Mouse (Mus musculus) gastrocnemius, adult 8-10 months (tissue): ENCODE measurements around the gene Abl2. TPM values are rescaled to one million over a fixed set of nuclear protein-coding genes. Genes with fewer than 3 reads are reported as not detected.
"Not testable (repeated sequence)": the region's sequence is repeated elsewhere in the genome, so short reads cannot be mapped to it uniquely, and the experiment has no call there.

Source experiments
- DNase-seq, 2 experiments: peaks; one replicate each; pipeline ENCODE4 v3.0.0; 2022; ENCODE audit warnings: low spot score in 2 of 2
- total RNA-seq, 4 experiments: library from RNA; stranded (reverse); gene quantifications; 2 replicates each; pipeline ENCODE4 v1.2.4; 2022

Abl2 gene
- total RNA-seq = 10 to 100 TPM; 20.6 to 27.5 (median 24.7) TPM

DNA sequence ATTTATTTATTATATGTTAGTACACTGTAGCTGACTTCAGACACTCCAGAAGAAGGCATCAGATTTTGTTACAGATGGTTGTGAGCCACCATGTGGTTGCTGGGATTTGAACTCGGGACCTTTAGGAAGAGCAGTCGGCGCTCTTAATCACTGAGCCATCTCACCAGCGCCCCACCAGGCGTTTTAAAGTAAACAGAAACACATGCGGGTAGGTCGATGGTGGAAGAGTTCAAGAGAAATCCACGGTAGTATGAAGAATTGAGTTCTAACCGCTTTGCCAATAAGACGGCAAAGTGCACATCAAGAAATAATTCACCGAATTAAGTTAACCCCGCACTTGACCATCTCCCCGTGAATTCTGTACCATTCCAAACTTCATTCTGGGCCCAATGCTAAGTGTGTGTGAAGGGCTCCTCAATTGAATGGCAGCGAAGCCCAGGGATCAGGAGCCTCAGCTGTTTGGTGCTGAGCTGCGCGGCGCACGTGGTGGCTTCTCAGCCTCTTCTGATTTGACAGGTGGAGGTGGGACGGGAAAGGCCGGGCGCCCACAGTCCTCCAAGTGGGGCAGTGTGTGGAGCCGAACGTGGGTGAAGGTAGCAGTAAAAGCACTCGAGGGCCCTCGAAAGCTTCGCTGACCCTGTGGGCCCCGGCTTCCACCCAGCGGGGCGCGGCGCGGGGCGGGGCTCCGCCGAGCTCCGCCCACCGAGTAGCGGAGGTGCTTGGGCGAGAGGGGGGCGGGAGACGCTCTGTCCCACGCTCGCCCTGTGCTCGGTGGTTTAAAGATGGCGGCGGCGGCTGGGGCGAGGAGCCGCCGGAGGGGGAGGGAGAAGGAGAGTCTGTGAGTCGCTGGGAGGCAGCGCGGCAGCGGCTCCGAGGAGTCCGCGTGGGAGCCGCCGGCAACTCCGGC is at the start of gene Abl2:
Abl2 (plus strand) TSS at position 763 of the 907 bp plus-strand sequence.
- peak; percentile 77 to 79 for DNase-seq

DNA sequence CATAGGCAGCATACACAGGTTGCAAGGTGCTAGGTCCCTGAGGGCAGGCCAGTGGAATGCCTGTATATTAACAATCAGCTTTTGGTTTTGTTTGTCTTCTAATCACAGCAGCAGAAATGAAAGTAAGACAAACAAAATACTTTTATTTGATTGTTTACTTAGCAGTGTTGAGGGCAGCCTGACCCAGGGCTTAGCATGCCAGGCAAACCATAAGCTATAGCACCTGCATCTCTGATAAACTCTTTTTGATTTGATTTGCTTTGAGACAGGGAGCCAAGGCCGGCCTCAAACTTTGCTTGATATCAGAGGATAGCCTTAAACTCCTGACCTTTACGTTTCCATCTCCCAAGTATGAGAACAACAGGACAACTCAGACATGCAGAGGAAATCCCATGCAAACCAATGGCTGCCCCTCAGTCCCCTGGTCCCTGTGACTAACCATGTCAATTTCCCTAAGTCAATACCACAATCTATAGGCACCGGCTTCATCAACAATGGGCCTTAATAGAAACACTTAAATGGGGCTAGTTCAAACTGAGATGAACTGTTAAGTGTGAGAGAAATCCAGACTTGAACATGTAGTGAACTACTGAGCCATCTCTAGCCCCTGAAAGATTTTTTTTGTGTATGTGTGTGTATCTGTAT is 38.3 kb upstream of the Abl2 start:
- DNase-seq = no peak

DNA sequence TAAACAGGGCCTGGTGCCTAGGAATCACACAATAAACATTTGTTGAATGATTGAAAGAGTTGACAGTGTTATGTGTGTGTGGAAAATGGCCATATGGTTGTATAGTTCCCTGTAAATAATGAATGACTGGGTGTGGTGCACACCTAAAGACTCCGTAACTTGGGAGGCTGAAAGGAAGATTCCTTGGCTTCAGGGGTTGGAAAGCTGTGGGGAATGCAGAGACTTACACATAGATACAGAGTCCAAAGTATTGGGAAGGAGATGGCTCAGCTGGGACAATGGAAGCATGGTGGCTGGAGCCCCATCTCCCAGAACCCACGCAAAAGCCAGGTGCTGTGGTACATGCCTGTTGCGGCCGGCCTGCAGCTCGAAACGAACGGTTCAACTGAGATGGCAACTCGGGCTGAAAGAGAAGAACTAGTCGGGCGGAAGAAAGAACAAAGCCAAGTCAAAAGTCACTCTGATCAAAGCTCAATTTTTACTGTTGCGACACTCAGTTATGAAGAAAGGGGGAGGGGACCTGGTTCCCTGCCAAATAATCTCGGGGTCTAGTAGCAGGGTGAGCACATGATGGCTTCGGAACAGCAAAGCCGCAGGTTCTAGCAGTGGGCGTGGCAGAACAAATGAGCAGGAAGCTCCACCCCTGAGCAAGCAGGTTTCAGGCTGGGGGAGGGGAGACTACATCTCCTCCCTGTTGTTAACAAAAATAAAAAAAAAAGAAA is 36.6 kb upstream of the Abl2 start:
- DNase-seq = no peak

DNA sequence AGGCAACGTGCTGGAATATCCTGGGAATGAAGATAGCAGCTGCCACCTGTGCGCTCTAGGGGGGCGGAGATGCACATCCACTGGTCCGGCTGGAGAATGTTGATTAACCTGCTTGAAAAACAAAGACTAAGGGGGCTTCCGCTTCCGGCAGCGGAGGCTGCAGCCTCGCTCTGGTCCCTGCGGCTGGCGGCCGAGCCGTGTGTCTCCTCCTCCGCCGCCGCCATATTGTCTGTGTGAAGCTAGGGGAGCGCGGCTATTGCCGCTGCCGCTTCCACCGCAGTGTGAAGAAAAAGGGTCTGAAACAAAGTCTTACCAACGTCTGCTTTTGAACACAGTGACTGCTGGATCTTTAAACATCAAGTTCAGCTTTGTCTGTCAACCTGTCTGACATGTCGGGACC is 34.7 kb upstream of the Abl2 start, which contains the start of gene Gm10031:
Gm10031 (plus strand) TSS at position 171 of the 400 bp plus-strand sequence.
- not testable (repeated sequence) for DNase-seq

GRCm38 (mm10) chr1:156532476-156533175 is 26.0 kb upstream of the Abl2 start:
- DNase-seq = not testable (repeated sequence)

DNA sequence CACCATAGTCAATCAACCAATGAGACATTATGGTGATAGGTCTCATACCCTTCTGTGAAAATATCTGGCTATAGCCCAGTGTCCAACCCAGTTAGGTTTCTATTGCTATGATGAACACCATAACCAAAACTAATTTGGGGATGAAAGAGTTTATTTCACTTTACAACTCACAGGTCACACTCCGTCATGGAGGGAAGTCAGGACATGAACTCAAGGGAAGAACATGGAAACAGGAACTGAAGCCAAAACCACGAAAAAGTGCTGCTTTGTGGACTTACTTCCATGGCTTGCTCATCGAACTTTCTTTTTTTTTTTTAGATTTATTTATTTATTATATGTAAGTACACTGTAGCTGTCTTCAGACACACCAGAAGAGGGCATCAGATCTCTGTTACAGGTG is 25.1 kb upstream of the Abl2 start:
- DNase-seq = no peak

DNA sequence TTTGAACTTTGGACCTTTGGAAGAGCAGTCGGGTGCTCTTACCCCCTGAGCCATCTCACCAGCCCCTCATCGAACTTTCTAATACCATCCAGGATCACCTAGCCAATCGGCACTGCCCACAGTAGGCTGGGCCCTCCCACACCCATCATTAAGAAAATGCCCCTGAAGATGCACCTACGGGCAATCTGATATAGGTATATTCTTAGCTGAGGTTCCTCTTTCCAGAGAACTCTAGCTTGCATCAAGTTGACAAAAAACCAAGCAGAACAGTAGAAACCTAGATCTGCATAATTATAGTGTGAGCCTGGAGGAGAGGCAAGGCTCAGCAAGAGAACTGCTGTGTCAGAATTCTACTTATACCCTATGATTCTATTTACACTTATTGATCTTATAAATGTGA is 24.7 kb upstream of the Abl2 start:
- DNase-seq = no peak

DNA sequence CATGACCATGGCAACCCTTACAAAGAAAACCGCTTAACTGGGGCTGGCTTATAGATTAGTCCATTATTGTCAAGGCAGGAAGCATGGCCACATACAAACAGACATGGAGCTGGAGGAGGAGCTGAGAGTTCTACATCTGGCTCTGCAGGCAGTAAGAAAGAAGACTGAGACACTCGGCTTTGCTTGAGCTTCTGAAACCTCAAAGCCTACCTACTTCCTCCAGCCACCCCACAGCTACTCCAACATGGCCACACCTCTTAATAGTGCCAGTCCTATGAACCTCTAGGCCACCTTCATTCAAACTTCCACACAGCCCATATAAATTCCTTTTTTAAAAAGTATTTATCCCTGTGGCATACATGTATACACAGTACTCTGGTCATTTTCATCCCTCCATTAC is 21.6 kb upstream of the Abl2 start:
- DNase-seq = no peak

GRCm38 (mm10) chr1:156537701-156538100 is 20.9 kb upstream of the Abl2 start:
- no peak for DNase-seq

GRCm38 (mm10) chr1:156538382-156538781 is 20.2 kb upstream of the Abl2 start:
- no peak for DNase-seq

DNA sequence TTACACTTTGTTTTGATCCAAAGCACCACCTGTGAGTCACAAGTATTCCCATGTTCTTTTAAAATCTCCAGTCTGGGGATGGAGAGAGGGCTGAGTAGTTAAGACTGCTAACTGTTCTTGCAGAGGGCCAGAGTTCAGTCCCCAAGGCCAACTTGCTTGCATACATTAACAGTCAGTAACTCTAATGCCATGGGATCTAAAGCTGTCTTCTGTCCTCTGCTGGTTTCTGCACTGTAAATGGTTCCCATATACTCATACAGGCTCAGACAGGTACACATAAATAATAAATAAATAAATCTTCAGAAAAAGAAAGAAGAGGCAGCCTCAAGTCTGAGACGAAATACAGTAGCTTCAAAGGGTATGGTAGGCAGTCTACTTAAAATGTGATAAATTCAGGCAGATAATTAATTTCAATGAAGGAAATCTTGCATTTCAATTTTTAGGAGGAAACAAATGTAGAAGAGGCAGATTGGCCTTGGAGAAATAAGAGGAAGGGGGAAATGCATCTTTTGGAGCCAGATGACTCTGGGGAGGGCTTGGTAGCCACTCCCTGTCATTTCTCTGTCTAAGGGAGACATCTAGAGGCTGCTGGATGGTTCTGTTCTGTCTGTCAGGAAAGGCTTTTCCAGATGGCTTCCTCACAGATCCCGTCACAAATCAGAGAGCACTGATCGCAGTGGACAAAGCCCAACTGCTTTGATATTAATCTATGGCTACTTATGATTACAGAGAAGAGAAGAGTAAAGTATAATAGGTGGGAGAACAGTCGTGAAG is 18.6 kb upstream of the Abl2 start:
- no peak for DNase-seq

DNA sequence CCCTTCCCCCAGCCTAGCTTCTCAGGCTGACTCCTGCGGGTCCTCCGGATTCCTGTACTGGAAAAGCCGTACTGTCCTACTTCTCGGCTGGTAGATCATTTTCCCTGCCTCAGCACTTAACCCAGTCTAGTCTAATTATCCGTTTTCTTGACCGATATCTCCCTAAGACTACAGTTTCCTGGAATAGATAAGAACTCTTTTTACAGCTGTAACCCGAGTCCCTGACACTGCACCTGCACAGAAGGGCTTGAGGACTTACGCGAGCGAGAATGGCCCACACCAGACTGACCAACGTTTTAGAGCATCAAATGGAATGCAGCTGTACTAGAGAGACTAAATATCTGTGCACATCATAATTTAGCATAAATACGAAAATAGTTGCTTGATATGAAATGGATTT is 14.6 kb upstream of the Abl2 start:
- DNase-seq = no peak

DNA sequence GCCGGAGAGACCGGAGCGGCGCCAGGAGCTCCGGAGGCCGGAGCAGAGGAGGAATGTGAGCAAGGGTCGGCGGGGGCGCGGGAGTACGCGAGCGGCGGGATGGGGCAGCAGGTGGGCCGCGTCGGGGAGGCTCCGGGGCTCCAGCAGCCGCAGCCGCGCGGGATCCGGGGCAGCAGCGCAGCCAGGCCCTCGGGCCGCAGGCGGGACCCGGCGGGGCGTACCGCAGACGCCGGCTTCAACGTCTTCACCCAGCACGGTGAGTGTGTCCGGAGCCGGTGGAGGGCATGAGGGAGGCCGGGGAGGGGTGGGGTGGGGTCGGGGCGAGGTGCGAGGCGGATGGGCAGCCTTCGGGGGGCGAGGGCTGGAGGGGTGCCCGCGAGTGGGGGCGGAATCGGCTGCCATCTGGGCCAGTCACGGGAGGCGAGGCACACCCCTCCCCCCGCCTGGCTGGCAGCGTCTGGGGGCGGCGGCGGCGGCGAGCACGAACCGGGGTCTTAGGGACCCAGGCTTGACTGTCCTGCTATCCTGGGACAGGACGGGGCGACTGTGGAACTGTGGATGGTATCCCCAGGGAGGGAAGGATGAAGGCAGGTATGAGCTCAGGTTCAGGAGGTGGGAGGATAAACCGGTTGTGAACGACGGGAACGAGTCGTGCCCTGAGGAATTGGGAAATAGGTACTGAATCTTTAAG is 509 bp downstream of the Abl2 start:
- DNase-seq = peak in 1 of 2 experiments; percentile 10

DNA sequence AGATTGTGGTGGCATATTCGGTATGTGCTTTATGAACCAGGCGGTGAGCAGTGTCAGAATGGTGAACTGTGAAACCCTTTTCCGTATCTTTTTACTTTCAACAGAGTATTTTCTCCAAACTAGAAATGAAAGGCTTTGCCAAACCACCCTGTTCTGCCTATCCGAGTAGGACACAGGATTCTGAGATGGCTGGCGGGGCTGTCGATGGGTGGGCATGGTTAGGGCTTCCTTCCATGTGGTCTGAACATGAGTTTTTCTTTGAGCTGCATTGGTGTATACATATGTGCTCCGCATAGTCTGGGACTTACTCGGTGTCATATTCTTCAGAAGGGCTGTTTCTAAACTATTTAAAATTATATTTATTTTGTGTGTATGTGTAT is 1.0 kb downstream of the Abl2 start:
- no peak for DNase-seq

DNA sequence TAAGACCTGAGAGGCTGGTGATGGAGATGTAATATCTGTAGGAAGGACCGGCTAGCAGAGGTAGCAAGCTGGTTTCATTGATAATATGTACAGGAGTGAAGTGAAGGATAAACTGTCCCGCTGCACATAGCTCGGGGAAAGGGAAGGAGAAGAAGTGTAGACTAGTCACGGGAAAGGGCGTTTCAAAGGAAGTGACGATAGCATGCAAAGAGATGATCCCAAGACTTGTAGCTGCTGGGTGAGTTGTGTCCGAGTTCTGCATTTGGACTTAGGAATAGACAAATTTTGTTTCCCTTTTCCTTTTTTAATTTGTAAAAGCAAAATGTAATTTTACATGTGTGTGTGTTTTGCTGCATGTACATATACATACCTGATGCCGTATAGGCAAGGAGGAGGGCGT is 1.9 kb downstream of the Abl2 start:
- no peak for DNase-seq

- DNase-seq = no peak
These were observed 6.7 kb downstream of the Abl2 start for GRCm38 (mm10) chr1:156565328-156565727.

GRCm38 (mm10) chr1:156566132-156566531 is 7.5 kb downstream of the Abl2 start:
- no peak for DNase-seq

GRCm38 (mm10) chr1:156569615-156570014 is 11.0 kb downstream of the Abl2 start:
- DNase-seq = no peak

DNA sequence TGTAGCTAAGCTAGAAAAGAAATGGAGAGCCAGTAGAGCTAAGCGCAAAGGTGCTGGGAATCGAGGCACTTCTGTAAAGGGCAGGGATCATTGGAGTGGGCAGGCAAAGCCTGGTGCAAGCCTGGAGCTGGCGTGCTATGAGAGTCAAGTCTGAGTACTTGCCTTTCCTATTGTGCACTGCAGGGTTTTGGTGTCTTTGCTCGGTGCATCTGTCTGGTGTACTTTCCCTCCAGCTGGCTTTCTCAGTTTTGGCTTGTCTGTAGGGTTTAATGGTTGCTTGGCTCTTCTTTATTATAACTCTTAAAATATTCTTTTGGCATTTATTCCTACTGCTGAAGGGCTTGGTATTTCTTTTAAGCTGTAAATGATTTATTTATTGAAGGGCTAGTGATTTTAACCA is 14.4 kb downstream of the Abl2 start:
- no peak for DNase-seq

GRCm38 (mm10) chr1:156581149-156581548 is 22.6 kb downstream of the Abl2 start:
- no peak for DNase-seq
